Mouse (Mus musculus) forebrain, embryonic 11.5 days (tissue): ENCODE measurements around the gene Fcgrt. TPM values are rescaled to one million over a fixed set of nuclear protein-coding genes. Genes with fewer than 3 reads are reported as not detected.

ENCODE experiments used
- ATAC-seq: fragments of 200-750 bp; cut with Nextera tagmentation; replicated peaks from 2 replicates; pipeline ENCODE4 v1.8.0; 2017; ENCODE audit warnings: moderate TSS enrichment; ENCODE audit not compliant: low FRiP score
- DNase-seq: peaks from one replicate; pipeline ENCODE4 v3.0.0-alpha.2; 2017; ENCODE audit warnings: low spot score
- H3K27ac ChIP-seq: fragments of 300-500 bp; sonication (generic); 2 replicates; pipeline ENCODE4 v1.5.1; 2014; ENCODE audit warnings: low read depth, low read length
- H3K27me3 ChIP-seq: fragments of 300-500 bp; sonication (generic); 2 replicates; pipeline ENCODE4 v1.6.1; 2014; ENCODE audit warnings: mild to moderate bottlenecking, low read length, mixed read lengths; ENCODE audit not compliant: control insufficient read depth, insufficient read depth
- H3K36me3 ChIP-seq: fragments of 300-500 bp; sonication (generic); 2 replicates; pipeline ENCODE4 v1.6.1; 2014; ENCODE audit warnings: mild to moderate bottlenecking, low read length, moderate library complexity, mixed read lengths; ENCODE audit not compliant: control insufficient read depth, insufficient read depth
- H3K4me1 ChIP-seq: fragments of 300-500 bp; sonication (generic); replicated peaks from 2 replicates; pipeline ENCODE4 v1.6.1; 2014; ENCODE audit warnings: low read length, mixed read lengths; ENCODE audit not compliant: control insufficient read depth, insufficient read depth
- H3K4me2 ChIP-seq: fragments of 300-500 bp; sonication (generic); 2 replicates; pipeline ENCODE4 v1.6.1; 2014; ENCODE audit warnings: low read depth, mild to moderate bottlenecking, low read length, moderate library complexity, mixed read lengths; ENCODE audit not compliant: severe bottlenecking
- H3K4me3 ChIP-seq: fragments of 300-500 bp; sonication (generic); 2 replicates; pipeline ENCODE4 v1.5.1; 2014; ENCODE audit warnings: low read depth, low read length
- H3K9ac ChIP-seq: fragments of 300-500 bp; sonication (generic); 2 replicates; pipeline ENCODE4 v1.6.1; 2014; ENCODE audit warnings: low read length
- H3K9me3 ChIP-seq: fragments of 300-500 bp; sonication (generic); 2 replicates; pipeline ENCODE4 v1.6.1; 2016; ENCODE audit warnings: low read length, mixed read lengths; ENCODE audit not compliant: control insufficient read depth
- WGBS: fragments of 180-500 bp; shearing (Covaris S2); extraction: QIAGEN DNeasy Blood & Tissue Kit; methylation state at CpG from one replicate; pipeline ENCODE4 v1.1.7; 2014; 5-methylcytosine and 5-hydroxymethylcytosine counted together
- polyA plus RNA-seq: library from polyadenylated mRNA; unstranded; fragments of >200 nt; fragmentation: Nextera tagmentation; extraction: Ambion mirVana; gene quantifications from 2 replicates; pipeline ENCODE4 v1.2.1, GENCODE M21; 2014

Fcgrt gene
- polyA plus RNA-seq, 1 experiment from 2014 or later, result 7.1 TPM

DNA sequence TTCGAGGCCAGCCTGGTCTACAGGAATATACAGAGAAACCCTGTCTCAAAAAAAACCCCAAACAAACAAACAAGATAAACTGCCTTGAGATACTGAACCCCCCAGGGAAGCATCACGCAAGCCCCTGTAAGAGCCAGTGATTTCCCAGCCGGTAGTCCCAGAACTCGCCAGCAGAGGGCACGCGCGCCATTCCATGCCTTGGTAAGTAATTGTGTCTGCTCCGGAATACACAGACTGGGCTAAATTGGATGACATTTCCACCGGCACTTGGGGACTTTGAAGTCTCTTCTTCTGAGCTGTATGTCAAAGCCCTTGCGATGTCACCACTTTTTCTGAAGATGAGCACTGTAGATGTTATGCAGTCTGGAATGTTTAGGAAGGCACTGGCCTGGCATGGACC is 23.8 kb downstream of the Fcgrt start:
- no peaks in the 10 kb centered on the region for H3K27me3 ChIP-seq
- WGBS, result 2% methylated on average over 10 of the region's 10 CpGs
- H3K9me3 ChIP-seq, result no peaks in the 10 kb centered on the region
- ATAC-seq, result peak; percentile 63; the same call in 1 of the 2 replicates
- H3K4me1 ChIP-seq, result no peaks in the 10 kb centered on the region
- H3K36me3 ChIP-seq, result no peaks in the 10 kb centered on the region; the same call in 1 of the 2 replicates
- H3K4me2 ChIP-seq, result no peak overlapping the region
- H3K9ac ChIP-seq, result no peak overlapping the region
- DNase-seq, result peak; percentile 97
- no peak overlapping the region for H3K27ac ChIP-seq
- H3K4me3 ChIP-seq, result no peak overlapping the region

DNA sequence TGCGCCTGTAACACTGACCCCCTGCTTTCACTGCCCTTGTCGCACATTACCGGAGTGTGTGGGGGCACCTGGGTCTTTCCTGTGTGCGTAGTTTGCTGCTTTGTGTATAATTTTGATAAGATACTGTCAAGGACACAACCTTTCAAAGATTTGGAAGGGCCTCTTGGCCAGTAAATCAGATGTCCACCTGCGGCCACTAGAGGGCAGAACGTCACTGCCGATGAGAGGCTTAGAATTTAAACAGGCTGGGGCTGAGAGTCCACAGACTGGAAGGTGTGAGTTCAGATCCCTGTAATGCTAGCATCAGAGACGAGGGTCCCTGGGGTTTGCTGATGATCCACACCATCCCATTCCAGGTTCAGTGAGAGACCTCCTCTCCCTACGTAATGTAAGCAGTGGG is 25.1 kb downstream of the Fcgrt start:
- H3K4me1 ChIP-seq, result no peaks in the 10 kb centered on the region
- WGBS, result 39% methylated on average over 9 of the region's 9 CpGs
- H3K9ac ChIP-seq, result no peak overlapping the region
- no peak overlapping the region for H3K4me3 ChIP-seq
- H3K9me3 ChIP-seq, result no peaks in the 10 kb centered on the region
- no peaks in the 10 kb centered on the region for H3K27me3 ChIP-seq
- ATAC-seq (no peak), DNase-seq (peak; percentile 84)
- no peak overlapping the region for H3K27ac ChIP-seq
- no peaks in the 10 kb centered on the region; the same call in 1 of the 2 replicates for H3K36me3 ChIP-seq
- no peak overlapping the region for H3K4me2 ChIP-seq

DNA sequence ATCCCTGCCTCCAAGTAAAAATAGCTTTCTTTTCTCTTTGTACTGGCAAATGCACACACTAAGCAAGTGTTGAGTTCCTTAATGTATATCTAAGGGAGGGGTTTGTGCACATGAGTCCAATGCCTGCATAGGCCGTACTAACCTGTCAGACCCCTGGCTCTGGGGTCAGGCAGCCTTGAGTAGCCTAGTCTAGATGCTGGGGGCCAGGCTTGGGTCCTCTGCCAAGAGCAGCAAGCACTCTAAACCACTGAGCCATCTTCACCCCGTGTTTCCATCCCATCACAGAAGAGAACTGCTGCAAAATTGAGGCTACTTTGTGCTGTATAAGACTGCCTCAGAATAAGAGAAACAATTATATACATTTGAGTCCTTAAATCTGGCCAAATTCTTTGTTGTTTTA is 25.8 kb downstream of the Fcgrt start:
- no peak for DNase-seq
- 92% methylated on average over 2 of the region's 2 CpGs for WGBS
- no peak overlapping the region for H3K27ac ChIP-seq
- H3K4me1 ChIP-seq, result no peaks in the 10 kb centered on the region
- no peaks in the 10 kb centered on the region; the same call in 1 of the 2 replicates for H3K36me3 ChIP-seq
- no peak overlapping the region for H3K4me3 ChIP-seq
- H3K27me3 ChIP-seq, result no peaks in the 10 kb centered on the region
- H3K9ac ChIP-seq, result no peak overlapping the region
- H3K9me3 ChIP-seq, result no peaks in the 10 kb centered on the region
- no peak for ATAC-seq
- H3K4me2 ChIP-seq, result no peak overlapping the region

DNA sequence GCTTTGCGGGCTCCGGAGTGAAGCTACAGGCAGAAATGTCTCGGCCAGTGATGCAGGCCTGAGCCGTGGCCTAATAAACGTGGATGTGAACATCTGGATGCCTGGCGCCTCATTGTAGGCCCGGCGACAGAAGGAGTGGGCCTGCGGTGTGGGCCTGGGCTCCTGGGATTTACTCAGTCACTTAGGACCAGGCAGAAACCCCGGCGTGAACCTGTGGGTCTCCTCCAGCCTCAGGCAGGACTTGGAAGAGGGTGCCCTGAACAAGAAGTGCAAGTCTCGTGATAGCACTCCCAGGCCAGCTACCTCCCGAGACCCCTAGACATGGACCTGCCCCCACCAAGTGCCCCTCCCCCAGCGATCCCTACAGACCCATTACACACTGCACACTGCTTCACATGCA is 26.3 kb downstream of the Fcgrt start:
- Histone ChIP-seq H3K4me3 (no peak overlapping the region), H3K27ac (no peak overlapping the region), H3K9me3 (no peaks in the 10 kb centered on the region), H3K36me3 (no peaks in the 10 kb centered on the region; the same call in 1 of the 2 replicates), H3K4me2 (no peak overlapping the region), H3K9ac (no peak overlapping the region), H3K4me1 (no peaks in the 10 kb centered on the region), H3K27me3 (no peaks in the 10 kb centered on the region)
- DNase-seq (no peak), ATAC-seq (no peak)
- 90% methylated on average over 14 of the region's 14 CpGs for WGBS

DNA sequence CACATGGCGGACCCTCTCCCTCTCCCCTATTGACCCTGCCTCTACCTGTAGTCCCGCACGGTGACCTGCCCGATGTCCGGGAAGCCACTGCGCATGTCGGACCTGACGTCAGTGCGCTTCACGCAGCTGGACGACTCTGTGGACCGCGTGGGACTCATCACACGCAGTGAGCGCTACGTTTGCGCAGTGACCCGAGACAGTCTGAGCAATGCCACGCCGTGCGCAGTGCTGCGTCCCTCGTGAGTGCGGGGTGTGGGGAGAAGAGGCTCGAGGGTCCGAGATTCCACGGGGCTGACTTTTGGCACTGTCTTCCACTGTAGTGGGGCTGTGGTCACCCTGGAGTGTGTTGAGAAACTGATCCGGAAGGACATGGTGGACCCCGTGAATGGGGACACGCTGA is 27.1 kb downstream of the Fcgrt start:
- Histone ChIP-seq H3K27me3 (no peaks in the 10 kb centered on the region), H3K4me1 (no peaks in the 10 kb centered on the region), H3K9ac (no peak overlapping the region), H3K4me3 (no peak overlapping the region), H3K36me3 (no peaks in the 10 kb centered on the region; the same call in 1 of the 2 replicates), H3K9me3 (no peaks in the 10 kb centered on the region), H3K27ac (no peak overlapping the region), H3K4me2 (no peak overlapping the region)
- no peak for ATAC-seq
- no peak for DNase-seq
- 91% methylated on average over 30 of the region's 30 CpGs for WGBS

DNA sequence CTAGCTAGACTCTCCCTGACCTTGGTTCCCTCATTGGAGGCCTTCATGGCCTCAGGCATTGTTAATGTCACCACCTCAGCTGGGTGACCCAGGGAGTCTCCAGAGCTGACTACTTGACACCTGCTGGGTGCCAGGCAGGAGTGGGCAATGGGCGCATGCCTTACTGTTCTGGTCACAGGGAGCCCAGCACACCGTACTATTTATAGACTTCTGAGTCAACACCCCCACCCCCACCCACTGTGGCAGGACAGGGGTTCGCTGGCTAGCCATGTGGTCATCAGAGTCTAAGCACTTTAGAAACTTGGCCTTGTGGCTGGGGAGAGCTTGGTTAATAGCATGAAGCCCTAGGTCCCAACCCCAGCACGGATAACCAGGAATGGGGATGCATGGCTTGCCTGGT is 28.2 kb downstream of the Fcgrt start:
- H3K4me1 ChIP-seq, result no peaks in the 10 kb centered on the region

DNA sequence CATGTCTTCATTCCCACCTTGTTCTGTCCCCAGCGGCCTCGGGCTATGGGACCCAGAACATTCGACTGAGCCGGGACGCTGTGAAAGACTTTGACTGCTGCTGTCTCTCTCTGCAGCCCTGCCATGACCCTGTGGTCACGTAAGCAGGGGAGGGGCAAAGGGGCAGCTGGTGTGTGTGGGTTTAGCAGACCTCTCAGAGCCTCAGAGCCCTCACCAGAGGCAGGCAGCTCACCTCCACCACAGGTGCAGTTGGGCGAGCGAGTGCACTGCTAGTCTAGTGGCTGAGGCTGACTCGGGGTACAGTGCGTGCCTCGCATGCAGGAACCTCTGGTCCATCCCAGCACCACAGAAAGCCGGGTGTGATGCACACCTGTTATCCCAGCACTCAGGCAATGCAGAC is 29.7 kb downstream of the Fcgrt start:
- no peak for ATAC-seq
- Histone ChIP-seq H3K4me1 (no peaks in the 10 kb centered on the region), H3K27ac (no peak overlapping the region), H3K9me3 (no peaks in the 10 kb centered on the region), H3K4me2 (no peak overlapping the region), H3K9ac (no peak overlapping the region), H3K27me3 (no peaks in the 10 kb centered on the region), H3K4me3 (no peak overlapping the region), H3K36me3 (no peaks in the 10 kb centered on the region; the same call in 1 of the 2 replicates)
- no peak for DNase-seq
- WGBS, result 87% methylated on average over 12 of the region's 12 CpGs

More for the DNA sequence above, 28.2 kb downstream of the Fcgrt start:
- Histone ChIP-seq H3K27ac (no peak overlapping the region), H3K4me2 (no peak overlapping the region), H3K4me3 (no peak overlapping the region), H3K9ac (no peak overlapping the region), H3K27me3 (no peaks in the 10 kb centered on the region), H3K9me3 (no peaks in the 10 kb centered on the region), H3K36me3 (no peaks in the 10 kb centered on the region; the same call in 1 of the 2 replicates)
- DNase-seq, result no peak
- no peak for ATAC-seq
- 89% methylated on average over 4 of the region's 4 CpGs for WGBS

DNA sequence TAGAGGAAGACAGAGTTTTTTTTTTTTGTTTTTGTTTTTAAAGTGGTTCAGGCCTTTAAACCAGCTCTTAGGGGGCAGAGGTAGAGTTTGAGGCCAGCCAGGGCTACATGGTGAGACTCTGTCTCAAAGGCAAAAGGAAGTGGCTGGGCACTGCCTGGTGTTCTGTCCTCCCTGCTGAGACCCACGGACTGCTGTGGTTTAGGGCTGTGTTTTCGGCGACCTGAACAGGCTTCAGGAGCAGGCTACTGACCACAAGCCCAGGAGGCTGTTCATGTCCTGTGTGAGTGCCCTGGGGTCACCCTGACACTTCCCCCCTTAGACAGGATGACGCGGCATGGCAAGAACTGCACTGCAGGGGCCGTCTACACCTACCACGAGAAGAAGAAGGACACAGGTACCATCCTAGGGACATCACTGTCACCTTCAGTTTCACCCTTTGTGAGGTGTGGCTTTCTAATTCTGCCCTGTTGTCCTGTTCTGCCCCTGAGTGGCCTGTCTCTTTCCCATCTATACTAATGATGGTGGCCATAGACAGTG is 30.4 kb downstream of the Fcgrt start:
- Histone ChIP-seq H3K27me3 (no peaks in the 10 kb centered on the region), H3K9ac (no peak overlapping the region), H3K4me3 (no peak overlapping the region), H3K4me1 (no peaks in the 10 kb centered on the region), H3K36me3 (no peaks in the 10 kb centered on the region; the same call in 1 of the 2 replicates), H3K27ac (no peak overlapping the region), H3K9me3 (no peaks in the 10 kb centered on the region), H3K4me2 (no peak overlapping the region)
- ATAC-seq, result no peak
- DNase-seq, result no peak
- WGBS, result 89% methylated on average over 7 of the region's 7 CpGs

DNA sequence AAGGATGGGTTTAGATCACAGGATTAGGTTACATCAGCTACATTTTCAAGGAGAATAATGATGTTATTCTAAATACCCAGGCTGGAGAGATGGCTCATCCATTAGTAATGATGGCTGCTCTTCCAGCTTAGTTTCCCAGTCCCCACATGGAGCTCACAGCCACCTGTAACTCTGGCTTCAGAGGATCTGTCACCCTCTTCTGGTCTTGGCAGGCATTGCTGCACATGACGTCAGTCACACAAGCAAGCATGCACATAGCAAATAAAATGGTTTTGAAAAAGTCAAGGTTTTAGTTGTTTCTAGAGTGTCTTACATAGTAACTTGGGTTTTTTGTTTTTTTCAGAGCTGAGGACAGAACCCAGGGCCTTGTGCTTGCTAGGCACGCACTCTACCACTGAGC is 31.4 kb downstream of the Fcgrt start:
- H3K4me2 ChIP-seq, result no peak overlapping the region
- no peaks in the 10 kb centered on the region for H3K27me3 ChIP-seq
- DNase-seq (no peak), ATAC-seq (no peak)
- no peaks in the 10 kb centered on the region for H3K4me1 ChIP-seq
- H3K36me3 ChIP-seq, result no peaks in the 10 kb centered on the region; the same call in 1 of the 2 replicates
- no peak overlapping the region for H3K9ac ChIP-seq
- H3K27ac ChIP-seq, result no peak overlapping the region
- H3K4me3 ChIP-seq, result no peak overlapping the region
- H3K9me3 ChIP-seq, result no peaks in the 10 kb centered on the region
- WGBS, result 82% methylated on average over 2 of the region's 2 CpGs
